Mouse (Mus musculus) activated CD4-positive, CD25-positive, alpha-beta regulatory T cell, adult 4 months (primary cell): ENCODE data around the gene Ptprn2. TPM values are rescaled to one million over a fixed set of nuclear protein-coding genes. Genes with fewer than 3 reads are reported as not detected.
"Not testable (repeated sequence)": the region's sequence is repeated elsewhere in the genome, so short reads cannot be mapped to it uniquely, and the experiment has no call there.

Experiments
- ATAC-seq: one replicate; pipeline ENCODE4 v1.8.0; 2017
- polyA plus RNA-seq, 2 experiments: library from polyadenylated mRNA; unstranded; fragments of 100-300 nt; shearing (Covaris generic); gene quantifications; one replicate each; pipeline ENCODE4 v1.2.1; 2017

Ptprn2 gene
- polyA plus RNA-seq, 2 experiments from 2014 or later, result not detected

DNA sequence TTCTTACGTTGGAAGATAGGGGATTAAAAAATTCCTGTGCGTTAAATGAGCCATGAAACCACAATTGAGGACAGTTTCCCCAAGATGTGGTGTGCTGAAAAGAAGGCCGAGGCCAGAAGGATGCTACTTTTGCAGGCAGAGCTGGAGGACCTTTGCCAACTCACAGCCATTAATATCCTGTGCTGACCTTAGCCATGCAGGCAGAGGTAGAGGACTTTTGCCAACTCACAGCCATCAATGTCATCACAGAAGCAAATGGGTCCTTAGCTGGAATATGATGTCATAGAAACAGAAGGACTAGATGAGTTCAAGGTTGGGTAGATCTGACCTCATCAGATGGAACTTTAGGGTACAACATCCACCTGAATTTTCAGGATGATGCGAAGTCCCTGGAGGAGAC, 43.3 kb downstream of the Ptprn2 start:
- ATAC-seq, result no peak

DNA sequence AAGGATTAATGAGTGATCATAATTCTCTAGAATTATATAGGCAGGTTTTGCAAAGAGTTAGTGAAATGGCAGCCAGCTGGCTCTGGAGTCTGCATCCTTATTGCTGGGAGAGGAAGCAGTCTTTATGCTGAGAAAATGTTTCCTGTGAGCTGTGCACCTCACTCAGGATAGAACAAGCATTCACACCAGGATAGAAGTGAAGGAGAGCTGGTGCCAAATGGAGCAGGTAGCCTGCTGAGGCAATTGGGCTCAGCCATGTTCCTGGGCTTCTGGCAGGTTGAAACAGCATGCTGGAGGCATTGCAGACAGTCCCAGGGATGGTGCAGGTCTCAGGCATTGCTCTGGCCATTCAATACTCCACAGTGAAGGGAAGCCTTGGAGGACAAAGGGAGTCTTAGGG, 47.8 kb downstream of the Ptprn2 start:
- no peak for ATAC-seq

GRCm38 (mm10) chr12:116539305-116539704, 53.8 kb downstream of the Ptprn2 start:
- no peak for ATAC-seq

DNA sequence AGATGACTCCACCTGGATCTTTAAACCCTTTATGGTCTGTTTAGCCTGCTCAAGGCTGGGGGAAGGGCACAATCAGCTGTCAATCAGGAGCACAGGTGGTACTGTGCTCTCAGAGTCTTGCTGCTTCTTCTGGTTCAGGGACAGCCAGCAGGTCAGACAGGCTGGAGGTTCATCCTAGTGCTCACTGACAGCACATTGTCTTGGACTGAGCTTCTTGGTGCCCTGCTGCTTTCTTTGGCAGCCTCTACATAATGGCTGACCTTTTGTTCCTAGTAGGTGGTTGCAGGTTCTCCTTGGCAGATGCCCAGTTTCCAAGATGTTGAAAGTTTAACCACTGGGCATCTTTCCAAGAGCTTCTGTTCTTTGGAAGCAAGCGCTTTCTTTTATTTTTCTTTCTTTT, 55.1 kb downstream of the Ptprn2 start:
- no peak for ATAC-seq

DNA sequence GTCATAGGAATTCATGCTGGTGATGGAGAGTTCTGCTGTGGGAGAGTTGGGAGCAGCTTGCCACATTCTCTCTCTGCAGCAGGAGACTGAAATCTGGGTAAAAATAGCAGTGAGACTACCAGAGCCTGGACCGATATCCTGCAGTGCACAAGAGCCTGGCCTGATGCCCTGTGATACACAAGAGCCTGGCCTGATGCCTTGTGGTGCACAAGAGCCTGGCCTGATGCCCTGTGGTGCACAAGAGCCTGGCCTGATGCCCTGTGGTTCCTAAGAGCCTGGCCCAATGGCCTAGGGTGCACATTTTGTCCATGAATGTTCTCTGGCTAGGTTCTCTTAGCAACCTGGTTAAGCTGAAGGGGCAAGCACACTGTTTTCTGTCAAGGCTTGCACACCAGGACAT, 64.5 kb downstream of the Ptprn2 start:
- no peak for ATAC-seq

DNA sequence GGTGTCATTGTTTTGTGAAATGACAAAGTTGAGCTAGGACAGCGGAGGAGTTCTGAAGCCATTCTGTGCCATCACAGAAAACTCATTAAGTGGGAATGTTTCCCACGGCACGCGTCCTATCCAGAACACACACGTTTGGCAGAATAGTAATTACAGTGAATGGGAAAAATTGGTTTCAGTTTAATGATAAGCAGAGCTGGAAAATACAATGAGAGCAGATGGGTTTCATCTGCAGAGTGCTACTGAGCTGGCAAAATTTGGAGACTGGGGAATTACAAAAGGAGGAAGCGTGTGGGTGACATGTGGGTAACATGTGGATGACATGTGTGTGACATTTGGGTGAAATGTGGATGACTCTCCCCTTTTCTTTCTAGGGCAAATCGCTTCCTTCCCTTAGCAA, 66.0 kb downstream of the Ptprn2 start:
- no peak for ATAC-seq

DNA sequence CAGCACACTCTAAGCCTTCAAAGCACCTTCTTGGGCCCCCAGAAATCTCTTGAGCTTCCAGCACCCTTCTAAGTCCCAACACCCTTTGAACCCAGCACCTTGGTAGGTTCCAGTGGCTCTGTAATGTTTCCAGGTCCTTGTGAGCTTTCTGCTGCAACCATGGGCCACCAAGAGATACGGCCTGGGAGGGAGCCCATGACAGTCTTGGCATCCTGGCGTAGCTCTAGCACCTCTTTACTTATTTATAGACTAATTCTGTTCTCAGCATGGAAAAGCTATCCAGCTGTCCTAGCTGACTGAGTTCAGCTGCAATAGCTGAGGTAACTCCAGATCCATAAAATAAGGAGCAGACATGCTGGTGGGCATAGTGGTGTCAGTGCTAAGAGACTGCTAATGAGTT, 66.8 kb downstream of the Ptprn2 start:
- no peak for ATAC-seq

- no peak for ATAC-seq
These were observed 67.8 kb downstream of the Ptprn2 start for GRCm38 (mm10) chr12:116553361-116553760.

DNA sequence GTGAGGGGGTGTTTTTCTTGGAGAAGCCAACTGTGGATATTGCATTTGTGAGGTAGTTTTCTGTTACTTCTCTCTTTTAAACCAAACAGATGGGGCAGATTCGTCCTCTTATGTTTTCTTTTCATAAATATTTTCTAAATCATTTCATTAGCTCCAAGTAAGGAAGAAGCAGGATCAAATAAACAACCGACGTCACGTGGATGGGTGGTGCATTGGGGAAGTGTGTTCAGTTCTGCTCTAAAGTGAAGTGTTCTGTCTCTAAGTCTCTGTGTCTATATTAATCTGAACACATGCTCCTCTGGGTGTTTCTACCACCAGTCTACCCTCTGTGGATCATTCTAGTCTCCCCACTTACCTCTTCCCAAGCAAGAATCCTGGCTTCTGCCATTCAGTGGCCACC, 70.4 kb downstream of the Ptprn2 start:
- ATAC-seq, result no peak

DNA sequence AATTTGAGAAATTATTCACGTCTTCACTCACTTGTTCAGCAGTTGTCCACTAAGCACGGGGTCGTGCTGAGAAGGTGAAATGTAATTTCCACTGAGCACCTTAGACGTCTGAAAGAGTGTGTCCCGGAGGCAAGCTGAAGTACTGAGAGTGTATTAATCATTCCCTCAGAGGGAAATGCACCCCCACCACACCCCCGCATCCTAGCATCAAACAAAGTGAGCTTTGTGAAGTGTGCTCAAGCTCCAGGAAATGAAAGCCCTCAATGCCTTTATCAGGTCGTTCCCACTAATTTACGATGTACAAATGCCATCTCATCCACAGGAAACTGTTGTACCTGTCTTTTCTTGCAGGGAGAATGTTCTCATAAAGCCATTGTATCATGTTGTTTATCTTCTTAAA, 78.9 kb downstream of the Ptprn2 start:
- ATAC-seq, result no peak

DNA sequence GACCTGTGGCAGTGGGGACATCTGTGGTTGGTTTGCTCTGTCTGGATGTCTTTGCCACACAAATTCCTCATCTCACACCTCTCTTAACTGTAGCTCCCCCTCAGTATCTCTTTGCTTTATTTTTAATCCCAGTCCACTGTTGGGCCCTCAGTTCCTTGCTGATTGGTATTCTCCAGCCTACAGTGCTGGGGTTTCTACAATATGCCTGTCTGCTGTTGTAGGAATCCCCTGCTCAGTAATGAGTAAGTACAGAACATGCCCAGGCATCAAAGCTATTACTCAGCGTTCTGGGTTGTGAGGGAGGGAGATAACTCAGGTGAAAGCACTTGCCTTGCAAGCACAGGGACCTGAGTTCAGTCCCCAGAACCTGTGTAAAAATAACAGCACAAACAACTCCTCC, 81.2 kb downstream of the Ptprn2 start:
- ATAC-seq, result no peak

- ATAC-seq, result no peak
These were observed 81.7 kb downstream of the Ptprn2 start for GRCm38 (mm10) chr12:116567170-116567569.

GRCm38 (mm10) chr12:116569568-116569967, 84.0 kb downstream of the Ptprn2 start:
- ATAC-seq, result no peak

- no peak for ATAC-seq
These were observed 88.6 kb downstream of the Ptprn2 start for GRCm38 (mm10) chr12:116574102-116574501.

DNA sequence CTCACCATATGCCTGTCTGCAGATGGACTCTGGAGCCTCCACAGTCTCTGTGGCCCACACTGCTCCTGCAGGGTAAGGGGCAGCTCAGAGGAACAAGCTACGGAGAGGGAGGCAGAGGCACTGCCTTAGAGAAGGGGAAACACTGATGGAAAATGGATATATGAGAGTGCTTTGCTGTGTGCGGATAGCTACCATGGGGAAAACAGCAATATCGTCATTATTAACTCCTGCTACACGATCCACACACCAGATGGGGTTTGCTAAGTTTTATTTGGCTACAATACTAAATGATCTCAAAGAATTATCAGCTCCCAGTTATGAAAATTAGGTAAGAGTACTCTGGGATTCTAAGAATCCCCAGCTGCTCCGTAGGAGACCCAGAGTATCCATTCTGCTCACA, 89.2 kb downstream of the Ptprn2 start:
- ATAC-seq, result no peak

- ATAC-seq, result not testable (repeated sequence)
These were observed 92.4 kb downstream of the Ptprn2 start for GRCm38 (mm10) chr12:116577917-116578316.

- ATAC-seq, result no peak
These were observed 95.5 kb downstream of the Ptprn2 start for GRCm38 (mm10) chr12:116580827-116581544.

- no peak for ATAC-seq
These were observed 96.3 kb downstream of the Ptprn2 start for GRCm38 (mm10) chr12:116581864-116582263.

DNA sequence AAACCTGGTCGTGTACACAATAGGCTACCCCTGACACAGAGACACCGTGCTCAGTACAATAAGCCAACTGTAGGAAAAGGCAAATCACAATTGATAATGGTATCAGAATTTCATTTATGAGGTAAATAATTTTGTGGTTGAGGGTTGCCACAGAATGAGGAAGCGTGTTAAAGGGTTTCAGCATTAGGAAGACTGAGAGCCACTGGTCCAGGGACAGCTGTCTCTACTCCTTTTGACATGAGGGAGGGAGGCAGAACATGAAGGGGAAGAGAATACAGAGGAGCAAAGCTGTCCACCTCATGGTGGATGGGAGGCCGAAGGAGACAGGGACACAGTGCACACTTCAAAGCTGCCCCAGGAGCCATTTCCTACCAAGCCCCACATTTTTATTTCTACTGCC, 97.3 kb downstream of the Ptprn2 start:
- ATAC-seq, result no peak

- no peak for ATAC-seq
These were observed 99.5 kb downstream of the Ptprn2 start for GRCm38 (mm10) chr12:116585001-116585400.

- ATAC-seq, result no peak
These were observed 100.6 kb downstream of the Ptprn2 start for GRCm38 (mm10) chr12:116586167-116586566.

DNA sequence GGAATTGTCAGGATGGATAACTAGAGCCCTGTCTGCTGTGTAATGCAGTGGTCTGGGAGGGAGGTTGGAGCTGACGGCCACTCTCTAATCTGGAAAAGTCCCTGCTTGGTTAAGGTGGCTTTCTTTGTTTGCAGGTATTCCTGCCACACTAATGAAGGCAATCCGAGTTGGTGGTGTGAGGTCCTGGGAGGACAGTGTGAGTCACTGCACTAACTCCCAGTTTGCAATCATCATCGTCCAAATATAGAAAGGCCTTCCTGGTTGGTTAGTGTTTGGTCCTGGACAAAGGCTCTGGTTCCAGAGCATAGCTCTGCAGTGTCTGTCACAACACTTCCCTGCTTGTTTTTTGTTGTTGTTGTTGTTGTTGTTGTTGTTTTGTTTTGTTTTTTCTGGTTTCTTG, 102.0 kb downstream of the Ptprn2 start:
- no peak for ATAC-seq

DNA sequence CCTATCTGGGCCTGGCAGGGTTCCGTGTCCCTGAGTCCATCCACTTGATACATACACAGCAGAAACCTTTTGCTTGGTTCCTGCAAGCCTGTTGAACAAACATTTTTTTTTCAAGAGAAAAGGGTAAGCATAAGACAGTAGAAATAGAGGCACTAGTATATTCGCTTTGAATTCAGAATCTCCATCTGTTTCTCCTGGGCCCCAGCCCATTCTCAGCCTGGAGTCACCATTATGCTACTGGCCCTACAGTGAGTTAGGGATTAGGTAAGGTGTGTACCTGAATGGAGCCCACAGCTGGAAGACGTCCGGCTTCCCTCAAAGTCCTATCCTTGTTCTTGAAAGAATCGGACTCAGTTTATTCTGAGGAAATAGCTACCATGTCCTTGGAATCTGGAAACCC, 104.6 kb downstream of the Ptprn2 start:
- ATAC-seq, result no peak

DNA sequence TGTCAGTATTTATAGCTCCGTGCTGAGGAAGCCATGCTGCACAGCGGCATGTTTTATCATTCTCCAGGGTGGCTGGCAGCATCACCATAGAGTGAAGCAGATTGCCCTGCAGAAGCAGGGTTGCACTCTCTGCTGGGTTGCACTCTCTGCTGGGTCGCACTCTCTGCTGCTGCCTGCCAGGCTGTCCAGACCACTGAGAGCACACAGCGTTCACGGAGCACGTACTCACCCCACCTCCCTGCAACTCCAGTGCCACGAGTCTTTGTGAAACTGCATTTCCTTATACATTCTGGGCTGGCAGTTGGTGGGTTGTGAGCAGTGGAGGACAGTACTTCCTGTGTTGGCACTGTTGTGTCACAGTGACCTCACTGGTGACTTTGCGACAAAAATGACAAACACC, 108.9 kb downstream of the Ptprn2 start:
- no peak for ATAC-seq
